Mouse (Mus musculus) liver, embryonic 13.5 days (tissue): ENCODE results near the gene Cyb5d2. TPM values are rescaled to one million over a fixed set of nuclear protein-coding genes. Genes with fewer than 3 reads are reported as not detected.

Experiments
- ATAC-seq: fragments of 200-750 bp; cut with Nextera tagmentation; 2 replicates; pipeline ENCODE4 v1.8.0; 2017; ENCODE audit warnings: low read depth, mild to moderate bottlenecking, moderate number of reproducible peaks, moderate library complexity
- DNase-seq: peaks from one replicate; pipeline ENCODE4 v3.0.0; 2022
- H3K27ac ChIP-seq: fragments of 300-500 bp; sonication (generic); 2 replicates; pipeline ENCODE4 v1.5.1; 2015; ENCODE audit warnings: moderate library complexity, mild to moderate bottlenecking, inconsistent platforms
- H3K27me3 ChIP-seq: fragments of 300-500 bp; sonication (generic); 2 replicates; pipeline ENCODE4 v1.6.1; 2015; ENCODE audit warnings: mild to moderate bottlenecking, inconsistent platforms
- H3K36me3 ChIP-seq: fragments of 300-500 bp; sonication (generic); 2 replicates; pipeline ENCODE4 v1.6.1; 2015; ENCODE audit warnings: mild to moderate bottlenecking, inconsistent platforms
- H3K4me1 ChIP-seq: fragments of 300-500 bp; sonication (generic); replicated peaks from 2 replicates; pipeline ENCODE4 v1.6.1; 2015; ENCODE audit warnings: inconsistent platforms
- H3K4me2 ChIP-seq: fragments of 300-500 bp; sonication (generic); 2 replicates; pipeline ENCODE4 v1.6.1; 2015; ENCODE audit warnings: inconsistent platforms, mild to moderate bottlenecking, moderate library complexity
- H3K4me3 ChIP-seq: fragments of 300-500 bp; sonication (generic); replicated peaks from 2 replicates; pipeline ENCODE4 v1.5.1; 2015; ENCODE audit warnings: mild to moderate bottlenecking, inconsistent platforms
- H3K9ac ChIP-seq: fragments of 300-500 bp; sonication (generic); 2 replicates; pipeline ENCODE4 v1.6.1; 2015; ENCODE audit warnings: mild to moderate bottlenecking, inconsistent platforms
- H3K9me3 ChIP-seq: fragments of 300-500 bp; sonication (generic); replicated peaks from 2 replicates; pipeline ENCODE4 v1.6.1; 2016; ENCODE audit warnings: inconsistent platforms
- WGBS: fragments of 180-500 bp; shearing (Covaris S2); methylation state at CpG from one replicate; pipeline ENCODE4 v1.1.7; 2015; ENCODE audit not compliant: insufficient replicate concordance; 5-methylcytosine and 5-hydroxymethylcytosine counted together
- polyA plus RNA-seq: library from polyadenylated mRNA; unstranded; fragments of >200 nt; fragmentation: Nextera tagmentation; extraction: Ambion mirVana; gene quantifications from 2 replicates; pipeline ENCODE4 v1.2.1, GENCODE M21; 2015

The Cyb5d2 gene
- polyA plus RNA-seq, 1 experiment from 2014 or later = 4.1 TPM

DNA sequence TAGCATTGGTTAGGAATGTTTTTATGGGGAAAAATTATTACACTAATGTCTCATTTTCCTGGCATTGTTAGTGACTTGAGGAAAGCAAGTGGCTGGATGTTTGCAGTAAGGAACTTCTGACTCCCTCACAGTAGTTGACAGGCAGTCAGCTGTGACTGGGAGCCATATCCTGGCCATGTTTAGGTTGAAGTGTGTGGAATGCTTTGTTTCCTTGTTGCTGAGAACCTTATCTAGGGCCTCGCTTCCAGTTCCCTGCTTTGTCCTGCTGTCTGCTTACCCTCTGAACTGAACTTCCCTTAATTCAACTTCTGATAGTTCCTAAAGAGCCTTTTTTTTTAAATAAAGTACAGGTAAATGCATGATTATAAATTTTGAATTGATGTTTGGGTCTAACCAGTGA lies 59.6 kb downstream of the Cyb5d2 start:
- no peak overlapping the region for H3K4me3 ChIP-seq
- no peak for DNase-seq
- H3K9me3 ChIP-seq = no peaks in the 10 kb centered on the region
- WGBS = 78% methylated on average over 1 of the region's 1 CpGs
- H3K4me2 ChIP-seq = no peak overlapping the region
- H3K4me1 ChIP-seq = no peaks in the 10 kb centered on the region
- no peak overlapping the region for H3K9ac ChIP-seq
- peaks cover 70% of the 10 kb centered on the region for H3K36me3 ChIP-seq
- ATAC-seq = no peak
- H3K27ac ChIP-seq = no peak overlapping the region
- H3K27me3 ChIP-seq = no peaks in the 10 kb centered on the region

DNA sequence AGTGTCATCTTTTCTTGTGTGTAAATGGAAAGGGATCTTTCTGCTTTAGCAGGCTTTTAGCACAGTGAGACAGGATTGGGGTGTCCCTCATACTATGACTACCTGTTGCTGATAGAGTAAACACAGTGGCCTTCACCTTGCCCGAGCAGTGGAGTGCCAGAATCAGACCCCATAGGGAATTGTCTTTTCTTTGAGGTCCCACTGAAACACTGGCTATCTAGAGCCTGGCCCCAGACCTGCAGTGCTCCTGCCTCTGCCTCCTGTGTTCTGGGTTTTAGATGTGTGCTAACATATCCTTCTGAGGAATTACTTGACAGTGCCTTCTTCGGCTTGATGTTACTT lies 60.5 kb downstream of the Cyb5d2 start:
- Histone ChIP-seq H3K9ac (no peak overlapping the region), H3K36me3 (peaks cover 72% of the 10 kb centered on the region), H3K27me3 (no peaks in the 10 kb centered on the region), H3K4me1 (no peaks in the 10 kb centered on the region), H3K4me2 (no peak overlapping the region), H3K4me3 (no peak overlapping the region), H3K27ac (no peak overlapping the region), H3K9me3 (no peaks in the 10 kb centered on the region)
- 80% methylated on average over 2 of the region's 2 CpGs for WGBS
- DNase-seq = no peak
- ATAC-seq = no peak

DNA sequence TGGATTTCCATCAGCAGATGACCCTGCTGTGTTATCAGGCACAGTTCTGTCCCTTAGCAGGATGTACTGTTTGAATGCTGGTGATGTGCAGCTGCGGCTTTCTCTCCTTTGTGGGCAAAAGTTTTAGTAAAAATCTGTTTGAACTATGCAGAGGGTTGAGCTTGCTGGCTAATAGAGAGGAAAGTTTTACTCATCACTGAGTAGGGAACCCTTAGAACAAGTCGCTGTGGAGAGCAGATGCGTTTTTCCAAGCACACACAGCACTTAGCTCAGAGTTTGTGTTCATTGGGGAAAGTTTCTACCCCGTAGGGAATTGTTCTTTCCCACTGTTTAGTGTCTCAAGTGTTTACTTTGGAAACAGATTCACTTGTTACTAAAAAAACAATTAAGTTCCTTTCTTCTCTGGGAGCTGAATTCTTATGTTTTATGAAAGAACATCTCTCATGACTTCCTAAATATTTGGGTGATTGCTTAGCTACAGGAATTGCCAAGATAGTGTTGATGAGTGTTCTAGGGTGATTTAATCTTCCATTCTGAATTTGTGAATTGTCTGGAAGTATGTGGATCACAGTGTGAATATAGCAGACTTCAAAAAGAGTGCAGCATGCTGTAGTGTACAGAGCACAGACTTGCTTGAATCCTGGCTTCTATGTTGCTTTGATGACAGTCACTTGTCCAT lies 61.0 kb downstream of the Cyb5d2 start:
- no peak for DNase-seq
- H3K36me3 ChIP-seq = peaks cover 72% of the 10 kb centered on the region
- H3K9ac ChIP-seq = no peak overlapping the region
- WGBS = 76% methylated on average over 4 of the region's 4 CpGs
- no peak overlapping the region for H3K4me3 ChIP-seq
- H3K9me3 ChIP-seq = no peaks in the 10 kb centered on the region
- H3K4me2 ChIP-seq = no peak overlapping the region
- no peak overlapping the region for H3K27ac ChIP-seq
- no peak for ATAC-seq
- H3K27me3 ChIP-seq = no peaks in the 10 kb centered on the region
- H3K4me1 ChIP-seq = no peaks in the 10 kb centered on the region

DNA sequence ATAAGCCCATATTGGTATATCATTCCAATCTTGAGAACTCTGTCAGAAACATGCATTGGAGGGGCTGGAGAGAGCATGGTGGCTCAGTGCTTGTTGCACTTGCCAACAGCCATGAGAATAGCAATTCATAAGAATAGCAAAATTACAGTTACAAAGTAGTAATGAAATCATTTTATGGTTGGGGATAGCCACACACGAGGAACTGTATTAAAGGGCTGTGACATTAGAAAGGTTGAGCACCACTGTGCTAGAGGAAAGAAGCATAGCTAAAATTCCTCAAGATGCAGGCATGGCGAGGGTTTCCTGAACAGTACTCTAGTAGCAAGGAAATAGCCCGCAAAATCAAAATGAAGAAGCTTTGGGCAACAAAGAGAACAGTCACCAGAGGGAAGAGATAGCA lies 62.2 kb downstream of the Cyb5d2 start:
- ATAC-seq (no peak), DNase-seq (no peak)
- H3K4me1 ChIP-seq = no peaks in the 10 kb centered on the region
- no peak overlapping the region for H3K9ac ChIP-seq
- H3K4me3 ChIP-seq = no peak overlapping the region
- 84% methylated on average over 3 of the region's 3 CpGs for WGBS
- peaks cover 72% of the 10 kb centered on the region for H3K36me3 ChIP-seq
- no peaks in the 10 kb centered on the region for H3K9me3 ChIP-seq
- H3K27me3 ChIP-seq = no peaks in the 10 kb centered on the region
- no peak overlapping the region for H3K27ac ChIP-seq
- no peak overlapping the region for H3K4me2 ChIP-seq

Other genes with a start within 250 kb of the Cyb5d2 start
- 1.5 and 2.0 TPM in 2 replicates for gene Spns3, start 245.6 kb downstream of the Cyb5d2 start, polyA plus RNA-seq
- 24.8 and 33.3 TPM in 2 replicates for gene Ube2g1, start 188.9 kb downstream of the Cyb5d2 start, polyA plus RNA-seq
- 9.2 and 11.8 TPM in 2 replicates for gene Ankfy1, start 106.1 kb downstream of the Cyb5d2 start, polyA plus RNA-seq
- 3.8 and 4.2 TPM in 2 replicates for gene Zzef1, start 84 bp upstream of the Cyb5d2 start, polyA plus RNA-seq
- 8.2 and 11.1 TPM in 2 replicates for gene Atp2a3, start 165.0 kb upstream of the Cyb5d2 start, polyA plus RNA-seq
- 8.7 and 8.9 TPM in 2 replicates for gene P2rx1, start 203.0 kb upstream of the Cyb5d2 start, polyA plus RNA-seq
- gene Camkk1, start 222.9 kb upstream of the Cyb5d2 start, polyA plus RNA-seq = 0.79 and 0.90 TPM in 2 replicates